ENCODE assay signal across 20 mouse cellular contexts in genomic region chr17:45133501-45134400, GRCm38 (mm10).
"Had no signal": no experiment of that assay in that cellular context is flagged by ENCODE, and none has a peak within 500 bp of the region (broad histone marks: within the 10 kb centered on the region; RNA-seq: fewer than 3 reads in every experiment).

No protein-coding gene starts in this region.

- H3K4me3 ChIP-seq: left cerebral cortex, adult 2 months; liver, embryonic 12.5 days; liver, embryonic 15.5 days; lung, embryonic 15.5 days; midbrain, embryonic 12.5 days; midbrain, embryonic 15.5 days; neural tube, embryonic 12.5 days; neural tube, embryonic 15.5 days had no signal

- H3K9me3 ChIP-seq: liver, embryonic 12.5 days; liver, embryonic 15.5 days; midbrain, embryonic 12.5 days; midbrain, embryonic 15.5 days; neural tube, embryonic 12.5 days; neural tube, embryonic 15.5 days had no signal

- H3K9ac ChIP-seq: liver, embryonic 12.5 days; liver, embryonic 15.5 days; lung, embryonic 15.5 days; midbrain, embryonic 12.5 days; midbrain, embryonic 15.5 days; neural tube, embryonic 12.5 days; neural tube, embryonic 15.5 days had no signal

- H3K4me2 ChIP-seq: liver, embryonic 12.5 days; liver, embryonic 15.5 days; lung, embryonic 15.5 days; midbrain, embryonic 12.5 days; midbrain, embryonic 15.5 days; neural tube, embryonic 12.5 days; neural tube, embryonic 15.5 days had no signal

- DNase-seq: layer of hippocampus, postnatal 36 days; lung, adult 18-20 months; lung, postnatal 10 days; right cerebral cortex, adult 18-20 months; right cerebral cortex, postnatal 14 days; right cerebral cortex, postnatal 4 days; thymus, adult 2 months; thymus, postnatal 14 days; thymus, postnatal 4 days had no signal

- H3K27me3 ChIP-seq: liver, embryonic 12.5 days; liver, embryonic 15.5 days; lung, embryonic 15.5 days; midbrain, embryonic 12.5 days; midbrain, embryonic 15.5 days; neural tube, embryonic 12.5 days; neural tube, embryonic 15.5 days had no signal

- ATAC-seq: intestine, postnatal 0 days; liver, embryonic 12.5 days; midbrain, embryonic 15.5 days had no signal

- H3K27ac ChIP-seq: left cerebral cortex, adult 2 months; liver, embryonic 12.5 days; liver, embryonic 15.5 days; lung, embryonic 15.5 days; macrophage; midbrain, embryonic 12.5 days; midbrain, embryonic 15.5 days; neural tube, embryonic 12.5 days; neural tube, embryonic 15.5 days; stomach, postnatal 0 days had no signal

- H3K4me1 ChIP-seq: liver, embryonic 12.5 days; liver, embryonic 15.5 days; lung, embryonic 15.5 days; midbrain, embryonic 12.5 days; midbrain, embryonic 15.5 days; neural tube, embryonic 12.5 days; neural tube, embryonic 15.5 days had no signal

- H3K36me3 ChIP-seq: liver, embryonic 12.5 days; liver, embryonic 15.5 days; lung, embryonic 15.5 days; midbrain, embryonic 12.5 days; midbrain, embryonic 15.5 days; neural tube, embryonic 12.5 days; neural tube, embryonic 15.5 days had no signal
